Mouse (Mus musculus): ENCODE measurements at regions not wholly inside any gene's neighbourhood (a gene's known extent, or its start where the extent isn't known, plus 50 kb on each side); places are given as distances from the start of the nearest gene placed in this dataset.

DNA sequence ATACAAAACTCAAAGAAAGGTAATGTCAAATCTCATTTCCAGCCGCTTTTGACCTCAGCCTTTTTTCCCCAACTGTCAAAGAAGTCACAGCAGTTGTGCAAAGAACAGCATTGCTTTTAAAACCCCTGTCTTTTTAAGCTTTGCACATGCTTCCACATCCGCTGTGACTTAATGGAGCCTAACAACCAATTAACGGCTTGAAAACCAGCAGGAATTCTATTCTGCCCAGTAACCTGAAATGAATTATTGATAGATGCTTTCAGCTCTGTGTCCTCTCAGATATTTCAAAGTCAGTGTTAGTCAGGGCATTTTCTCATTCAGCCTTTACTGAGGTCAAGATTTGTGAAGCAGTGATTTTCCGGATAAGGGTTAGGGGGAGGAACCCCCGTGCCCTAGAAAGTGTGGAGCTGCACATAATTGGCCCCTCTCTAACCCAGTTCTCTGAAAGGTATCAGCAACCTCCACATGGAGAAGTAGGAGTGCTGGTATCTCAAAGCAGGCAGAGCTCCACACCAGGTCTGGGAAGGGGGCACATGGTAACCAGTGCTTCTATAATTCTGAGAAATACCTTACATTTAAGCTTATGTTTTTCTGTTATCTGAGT, 254.8 kb upstream of the Tmc3 start:
- H3ac ChIP-seq (ENCODE audit: control insufficient read depth, insufficient read length, low read depth) = no peak overlapping the region
- H3K36me3 ChIP-seq (ENCODE audit: control insufficient read depth, insufficient read depth) = no peaks in the 10 kb centered on the region
- H3K79me2 ChIP-seq (ENCODE audit: control insufficient read depth, insufficient read depth) = no peaks in the 10 kb centered on the region
- no peak overlapping the region for H3K4me3 ChIP-seq (ENCODE audit: insufficient read depth, poor library complexity, severe bottlenecking)
- TF ChIP-seq MYOD1 (IDR thresholded peaks at IDR 0.05; ENCODE audit: control insufficient read depth, insufficient read length, low read depth) (no peak), FOSL1 (IDR thresholded peaks at IDR 0.05; ENCODE audit: insufficient read depth, low read length, poor library complexity, severe bottlenecking) (no peak), CEBPB (IDR thresholded peaks at IDR 0.05; ENCODE audit: low read depth) (no peak), MAX (IDR thresholded peaks at IDR 0.05) (no peak), USF1 (IDR thresholded peaks at IDR 0.05; ENCODE audit: low read depth) (no peak), MYOG (IDR thresholded peaks at IDR 0.05; ENCODE audit: control insufficient read depth, extremely low read depth, insufficient read length) (no peak), CTCF (IDR thresholded peaks at IDR 0.05; ENCODE audit: control insufficient read depth, insufficient read depth, insufficient read length) (no peak)
- no peaks in the 10 kb centered on the region for H3K27me3 ChIP-seq (ENCODE audit: control insufficient read depth, insufficient read depth, insufficient read length)
- no peaks in the 10 kb centered on the region for H3K79me3 ChIP-seq (ENCODE audit: low read depth)

DNA sequence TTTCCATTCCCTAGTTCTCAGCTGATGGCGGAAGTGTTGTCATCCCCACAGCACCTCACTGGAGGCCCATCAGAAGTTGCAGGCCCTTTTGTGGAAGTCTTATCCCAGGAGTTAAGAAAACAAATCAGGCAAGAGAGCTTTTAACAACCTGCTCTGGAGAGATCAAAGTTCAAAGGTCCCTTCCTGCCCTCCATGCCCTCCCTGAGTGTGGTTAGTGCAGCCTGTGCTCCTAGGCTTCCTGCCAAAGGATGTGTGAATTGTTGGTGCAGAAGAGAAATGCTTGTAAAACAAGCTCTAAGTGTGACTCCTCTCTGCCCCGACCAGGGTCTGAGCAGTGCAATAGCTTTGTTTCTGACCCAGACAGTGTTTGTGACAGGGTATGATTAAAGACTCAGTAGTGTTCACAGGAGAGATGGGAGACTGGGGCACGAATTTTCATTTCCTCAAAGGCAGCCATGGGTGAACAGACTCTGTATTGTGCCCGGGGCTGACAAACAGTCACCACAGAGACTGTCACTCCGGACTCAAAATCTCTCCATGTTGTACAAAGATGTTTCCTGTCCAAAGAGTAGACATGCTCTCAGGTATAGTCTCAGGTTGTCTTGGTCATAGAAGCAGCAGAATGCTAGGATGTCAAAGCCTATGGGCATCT, 237.5 kb upstream of the Tmc3 start:
- H3K4me3 ChIP-seq (ENCODE audit: insufficient read depth, poor library complexity, severe bottlenecking) = no peak overlapping the region
- H3ac ChIP-seq (ENCODE audit: control insufficient read depth, insufficient read length, low read depth) = no peak overlapping the region
- no peaks in the 10 kb centered on the region for H3K79me3 ChIP-seq (ENCODE audit: low read depth)
- H3K36me3 ChIP-seq (ENCODE audit: control insufficient read depth, insufficient read depth) = no peaks in the 10 kb centered on the region
- H3K79me2 ChIP-seq (ENCODE audit: control insufficient read depth, insufficient read depth) = no peaks in the 10 kb centered on the region
- H3K27me3 ChIP-seq (ENCODE audit: control insufficient read depth, insufficient read depth, insufficient read length) = no peaks in the 10 kb centered on the region
- TF ChIP-seq FOSL1 (IDR thresholded peaks at IDR 0.05; ENCODE audit: insufficient read depth, low read length, poor library complexity, severe bottlenecking) (no peak), CTCF (IDR thresholded peaks at IDR 0.05; ENCODE audit: control insufficient read depth, insufficient read depth, insufficient read length) (no peak)

DNA sequence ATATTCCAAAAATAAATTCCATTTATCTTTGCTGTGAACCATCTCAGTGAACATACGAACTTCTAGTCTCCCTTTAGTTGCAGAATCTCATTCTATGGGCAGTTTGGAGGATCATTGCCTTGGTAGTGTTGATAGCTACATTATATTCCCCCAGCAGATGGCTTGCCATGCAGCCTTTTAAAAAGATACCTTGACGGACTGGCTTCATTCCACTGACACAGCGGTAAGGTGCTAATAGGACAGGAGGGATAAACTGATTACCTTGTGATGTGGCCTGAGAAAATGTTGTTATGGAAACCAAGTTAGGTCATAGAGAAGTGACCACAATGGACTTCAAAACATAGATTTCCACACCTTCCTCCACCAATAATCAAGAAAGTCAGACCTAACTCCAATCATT, 215.5 kb upstream of the Tmc3 start:
- Histone ChIP-seq H3K27me3 (ENCODE audit: control insufficient read depth, insufficient read depth, insufficient read length) (no peaks in the 10 kb centered on the region), H3ac (ENCODE audit: control insufficient read depth, insufficient read length, low read depth) (no peak overlapping the region), H3K36me3 (ENCODE audit: control insufficient read depth, insufficient read depth) (no peaks in the 10 kb centered on the region), H3K79me3 (ENCODE audit: low read depth) (no peaks in the 10 kb centered on the region), H3K79me2 (ENCODE audit: control insufficient read depth, insufficient read depth) (no peaks in the 10 kb centered on the region), H3K4me3 (ENCODE audit: insufficient read depth, poor library complexity, severe bottlenecking) (no peak overlapping the region)
- TF ChIP-seq CTCF (IDR thresholded peaks at IDR 0.05; ENCODE audit: control insufficient read depth, insufficient read depth, insufficient read length) (no peak), CEBPB (IDR thresholded peaks at IDR 0.05; ENCODE audit: low read depth) (no peak), USF1 (IDR thresholded peaks at IDR 0.05; ENCODE audit: low read depth) (no peak), MYOG (IDR thresholded peaks at IDR 0.05; ENCODE audit: control insufficient read depth, extremely low read depth, insufficient read length) (no peak), FOSL1 (IDR thresholded peaks at IDR 0.05; ENCODE audit: insufficient read depth, low read length, poor library complexity, severe bottlenecking) (no peak), MAX (IDR thresholded peaks at IDR 0.05) (no peak), MYOD1 (IDR thresholded peaks at IDR 0.05; ENCODE audit: control insufficient read depth, insufficient read length, low read depth) (no peak)

DNA sequence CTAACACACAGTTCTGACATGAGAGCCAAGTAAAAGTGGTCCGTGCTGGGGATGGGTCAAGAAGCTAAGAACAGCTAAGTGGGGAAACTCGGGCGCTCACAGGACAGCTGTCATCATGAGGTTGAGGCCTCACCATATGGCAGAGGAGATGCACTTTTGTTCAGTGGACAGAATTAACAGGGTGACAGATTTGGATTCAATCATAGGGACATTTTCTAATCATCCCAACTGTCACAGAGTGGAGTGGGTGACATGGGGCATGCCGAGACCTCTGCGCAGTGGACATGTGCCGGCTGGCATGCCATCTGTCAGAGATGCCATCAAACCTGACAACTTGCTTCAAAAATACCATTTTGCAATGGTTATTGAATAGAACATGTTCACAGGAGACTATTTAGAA, 215.1 kb upstream of the Tmc3 start:
- Histone ChIP-seq H3K4me3 (ENCODE audit: insufficient read depth, poor library complexity, severe bottlenecking) (no peak overlapping the region), H3K79me3 (ENCODE audit: low read depth) (no peaks in the 10 kb centered on the region), H3K36me3 (ENCODE audit: control insufficient read depth, insufficient read depth) (no peaks in the 10 kb centered on the region), H3K27me3 (ENCODE audit: control insufficient read depth, insufficient read depth, insufficient read length) (no peaks in the 10 kb centered on the region), H3K79me2 (ENCODE audit: control insufficient read depth, insufficient read depth) (no peaks in the 10 kb centered on the region), H3ac (ENCODE audit: control insufficient read depth, insufficient read length, low read depth) (no peak overlapping the region)
- TF ChIP-seq MYOG (IDR thresholded peaks at IDR 0.05; ENCODE audit: control insufficient read depth, extremely low read depth, insufficient read length) (no peak), CEBPB (IDR thresholded peaks at IDR 0.05; ENCODE audit: low read depth) (no peak), FOSL1 (IDR thresholded peaks at IDR 0.05; ENCODE audit: insufficient read depth, low read length, poor library complexity, severe bottlenecking) (no peak), CTCF (IDR thresholded peaks at IDR 0.05; ENCODE audit: control insufficient read depth, insufficient read depth, insufficient read length) (no peak), USF1 (IDR thresholded peaks at IDR 0.05; ENCODE audit: low read depth) (no peak), MYOD1 (IDR thresholded peaks at IDR 0.05; ENCODE audit: control insufficient read depth, insufficient read length, low read depth) (no peak), MAX (IDR thresholded peaks at IDR 0.05) (no peak)

GRCm38 (mm10) chr7:83376826-83377225, 207.9 kb upstream of the Tmc3 start:
- Histone ChIP-seq H3ac (ENCODE audit: control insufficient read depth, insufficient read length, low read depth) (no peak overlapping the region), H3K27me3 (ENCODE audit: control insufficient read depth, insufficient read depth, insufficient read length) (no peaks in the 10 kb centered on the region), H3K36me3 (ENCODE audit: control insufficient read depth, insufficient read depth) (no peaks in the 10 kb centered on the region), H3K4me3 (ENCODE audit: insufficient read depth, poor library complexity, severe bottlenecking) (no peak overlapping the region), H3K79me2 (ENCODE audit: control insufficient read depth, insufficient read depth) (no peaks in the 10 kb centered on the region), H3K79me3 (ENCODE audit: low read depth) (no peaks in the 10 kb centered on the region)
- TF ChIP-seq CEBPB (IDR thresholded peaks at IDR 0.05; ENCODE audit: low read depth) (no peak), MAX (IDR thresholded peaks at IDR 0.05) (no peak), MYOD1 (IDR thresholded peaks at IDR 0.05; ENCODE audit: control insufficient read depth, insufficient read length, low read depth) (no peak), CTCF (IDR thresholded peaks at IDR 0.05; ENCODE audit: control insufficient read depth, insufficient read depth, insufficient read length) (no peak), USF1 (IDR thresholded peaks at IDR 0.05; ENCODE audit: low read depth) (no peak), MYOG (IDR thresholded peaks at IDR 0.05; ENCODE audit: control insufficient read depth, extremely low read depth, insufficient read length) (no peak), FOSL1 (IDR thresholded peaks at IDR 0.05; ENCODE audit: insufficient read depth, low read length, poor library complexity, severe bottlenecking) (no peak)

Data from C2C12 (cell line).